ENCODE assay signal across 8 mouse cellular contexts in the genomic region with DNA sequence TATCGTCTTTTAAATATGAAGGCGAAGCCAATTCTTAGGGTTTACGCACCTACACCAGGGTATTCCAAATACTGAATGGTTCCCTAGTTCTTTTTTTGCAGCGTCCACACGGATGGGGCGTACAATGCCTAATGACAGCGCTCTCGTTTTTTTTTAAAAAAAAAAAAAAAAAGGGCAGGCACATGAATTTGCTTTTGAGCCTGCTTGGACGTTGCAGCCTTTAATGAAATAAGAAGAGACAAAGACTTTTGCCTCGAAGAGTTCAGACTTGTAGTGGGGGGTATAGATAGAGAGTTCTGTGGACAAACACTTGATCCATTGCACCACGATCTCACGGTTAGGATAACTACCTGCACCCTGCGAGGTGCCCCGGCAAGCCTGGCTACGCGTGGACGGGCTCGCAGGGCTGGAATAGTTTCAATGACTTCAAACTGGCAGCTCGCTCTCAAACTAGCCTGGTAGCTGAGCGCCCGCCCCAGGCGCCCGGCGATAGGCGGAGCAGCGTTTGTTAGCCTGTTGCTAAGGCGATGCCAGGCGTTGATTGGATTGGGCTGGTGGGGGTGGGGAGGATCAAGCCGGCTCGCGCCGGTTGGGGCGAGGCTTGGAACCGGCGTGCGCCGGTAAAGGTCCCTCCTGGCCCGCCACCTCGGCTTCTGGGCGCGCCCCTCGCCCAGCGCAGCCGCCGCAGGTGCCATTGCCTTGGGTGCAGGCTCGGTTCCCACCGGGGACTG. TPM values are rescaled to one million over a fixed set of nuclear protein-coding genes. Genes with fewer than 3 reads are reported as not detected.
DNase-seq lines count a peak whose midpoint lies in the region; ATAC-seq and TF ChIP-seq lines count a peak whose summit lies in the region.

No protein-coding gene starts in this region.

- intact Hi-C loops in heart, postnatal 36 days (cut with DNase I), result loop anchor here (2.0 to 10.0 kb wide), 4 partner anchors 56 to 900 kb away; a partner anchor contains a TSS

- peak; percentile 81; the same call in 1 of the 2 replicates for TF ChIP-seq POLR2A in lung, adult 2 months (IDR thresholded peaks at IDR 0.05; ENCODE audit: borderline replicate concordance, extremely low read depth, low read depth, low read length)

- peak; percentile 80 for ATAC-seq in G1E (ENCODE audit: extremely low read depth, insufficient number of reproducible peaks, low FRiP score, poor library complexity, severe bottlenecking)
- ATAC-seq in forebrain, embryonic 16.5 days, result peak; percentile 89
- ATAC-seq in neural tube, embryonic 15.5 days (ENCODE audit: low FRiP score), result peak; percentile 93

- H3K27me3 ChIP-seq in G1E (ENCODE audit: insufficient read depth, low read length), result no peaks in the 10 kb centered on the region
- no peaks in the 10 kb centered on the region for H3K27me3 ChIP-seq in forebrain, embryonic 16.5 days (replicated peaks; ENCODE audit: control insufficient read depth, insufficient read depth, low read length)
- H3K27me3 ChIP-seq in neural tube, embryonic 15.5 days (replicated peaks), result no peaks in the 10 kb centered on the region

- peak overlapping the region; percentile 79 for H3K4me3 ChIP-seq in G1E (ENCODE audit: low read depth, low read length)
- H3K4me3 ChIP-seq in forebrain, embryonic 16.5 days (replicated peaks; ENCODE audit: low read length), result peak overlapping the region; percentile 97
- H3K4me3 ChIP-seq in lung, adult 2 months (replicated peaks; ENCODE audit: extremely low read depth, low read depth, low read length), result peak overlapping the region; percentile 93
- H3K4me3 ChIP-seq in neural tube, embryonic 15.5 days (replicated peaks), result peak overlapping the region; percentile 89

- no peak for TF ChIP-seq CTCF in G1E (IDR thresholded peaks at IDR 0.05; ENCODE audit: low read depth, low read length)
- TF ChIP-seq CTCF in lung, adult 2 months (IDR thresholded peaks at IDR 0.05; ENCODE audit: insufficient read depth, low read length), result no peak

- peak overlapping the region; percentile 100 for H3K9ac ChIP-seq in forebrain, embryonic 16.5 days (replicated peaks; ENCODE audit: low read depth, low read length)
- H3K9ac ChIP-seq in neural tube, embryonic 15.5 days (replicated peaks), result peak overlapping the region; percentile 100

- peaks cover 4% of the 10 kb centered on the region; the same call in 1 of the 2 replicates for H3K4me1 ChIP-seq in G1E (ENCODE audit: insufficient read depth, low read depth, low read length)
- peaks cover 8% of the 10 kb centered on the region for H3K4me1 ChIP-seq in forebrain, embryonic 16.5 days (replicated peaks; ENCODE audit: control insufficient read depth, insufficient read depth, low read length)
- peaks cover 3% of the 10 kb centered on the region for H3K4me1 ChIP-seq in lung, adult 2 months (ENCODE audit: control insufficient read depth, insufficient read depth, low read length)
- peaks cover 9% of the 10 kb centered on the region for H3K4me1 ChIP-seq in neural tube, embryonic 15.5 days

- H3K27ac ChIP-seq in forebrain, embryonic 16.5 days (ENCODE audit: low read length), result peak overlapping the region; percentile 100
- H3K27ac ChIP-seq in neural tube, embryonic 15.5 days (replicated peaks), result peak overlapping the region; percentile 100

- peaks cover 12% of the 10 kb centered on the region for H3K36me3 ChIP-seq in G1E (replicated peaks)
- H3K36me3 ChIP-seq in forebrain, embryonic 16.5 days (ENCODE audit: control insufficient read depth, insufficient read depth), result peaks cover 12% of the 10 kb centered on the region
- H3K36me3 ChIP-seq in neural tube, embryonic 15.5 days, result peaks cover 12% of the 10 kb centered on the region

- under 1% methylated on average over 46 of the region's 47 CpGs for WGBS in forebrain, embryonic 16.5 days
- under 1% methylated on average over 47 of the region's 47 CpGs for WGBS in lung, adult 2 months
- under 1% methylated on average over 47 of the region's 47 CpGs for WGBS in neural tube, embryonic 15.5 days

- H3K9me3 ChIP-seq in G1E (replicated peaks), result no peaks in the 10 kb centered on the region
- no peaks in the 10 kb centered on the region for H3K9me3 ChIP-seq in forebrain, embryonic 16.5 days (ENCODE audit: control insufficient read depth, low read length)
- no peaks in the 10 kb centered on the region for H3K9me3 ChIP-seq in neural tube, embryonic 15.5 days (replicated peaks)

- peak overlapping the region; percentile 50 for H3K4me2 ChIP-seq in forebrain, embryonic 16.5 days (ENCODE audit: low read length)
- peak overlapping the region; percentile 61 for H3K4me2 ChIP-seq in neural tube, embryonic 15.5 days

- peak; percentile 77 for DNase-seq in G1E (ENCODE audit: low spot score)
- DNase-seq in cerebellum, adult 18-20 months, result peak; percentile 92 to 97
- peak; percentile 86 to 90 for DNase-seq in heart, postnatal 36 days
- DNase-seq in layer of hippocampus, adult 18-20 months (ENCODE audit: low spot score in 2 of 2), result peak; percentile 93 to 97
- peak; percentile 91 for DNase-seq in lung, adult 2 months
- DNase-seq in testis, postnatal 10 days (ENCODE audit: low spot score), result peak; percentile 96

RNA-seq across cellular contexts. Expression of a gene that starts 2.1 kb away (rescaled TPM):
- total RNA-seq in G1E (2014; fragmentation: Nextera tagmentation) (67.8 and 106 TPM in 2 replicates), G1E (2017) (11.7 and 13.3 TPM in 2 replicates)
- 1.1 and 2.2 TPM in 2 replicates for polyA plus RNA-seq in G1E (2012)
- 69.8 and 81.0 TPM in 2 replicates for polyA plus RNA-seq in forebrain, embryonic 16.5 days (2015; fragmentation: Nextera tagmentation; extraction: Ambion mirVana)
- 10 to 100 TPM; 38.0 to 42.2 TPM for total RNA-seq in heart, postnatal 36 days (2021)
- total RNA-seq in layer of hippocampus, adult 18-20 months (2021), result 10 to 100 TPM; 49.4 to 52.5 TPM
- polyA plus RNA-seq in lung, adult 2 months (2012; rRNA removed), result 51.8 and 81.7 TPM in 2 replicates
- polyA plus RNA-seq in neural tube, embryonic 15.5 days (2015; fragmentation: Nextera tagmentation; extraction: Ambion mirVana), result 32.3 and 33.2 TPM in 2 replicates

Comparison
In these comparisons a context has a peak if more than half of its experiments do, and no peak if none do; other contexts are left out.
1. Peak in every context shown above with its lines: DNase-seq, ATAC-seq, H3K4me3 ChIP-seq and H3K27ac ChIP-seq.
2. RNA of a gene that starts 2.1 kb away (polyA plus RNA-seq): 51.8 to 81.7 TPM in lung, adult 2 months, 69.8 to 81.0 TPM in forebrain, embryonic 16.5 days and 32.3 to 33.2 TPM in neural tube, embryonic 15.5 days; 1.1 to 2.2 TPM in G1E; every median in the first group is over 10 times any median in the second.